Mouse (Mus musculus) intestine, embryonic 14.5 days (tissue): ENCODE results near the gene Hoxa5. TPM values are rescaled to one million over a fixed set of nuclear protein-coding genes. Genes with fewer than 3 reads are reported as not detected.

Source experiments
- ATAC-seq: fragments of 200-750 bp; cut with Nextera tagmentation; replicated peaks from 2 replicates; pipeline ENCODE4 v1.8.0; 2017; ENCODE audit warnings: low read depth, moderate number of reproducible peaks, moderate TSS enrichment, moderate library complexity; ENCODE audit not compliant: low FRiP score, low TSS enrichment
- DNase-seq: peaks from one replicate; pipeline ENCODE4 v3.0.0-alpha.2; 2018; ENCODE audit warnings: low spot score
- H3K27ac ChIP-seq: fragments of 300-500 bp; sonication (generic); 2 replicates; pipeline ENCODE4 v1.5.1; 2014; ENCODE audit warnings: low read depth, mild to moderate bottlenecking, control low read depth
- H3K27me3 ChIP-seq: fragments of 300-500 bp; sonication (generic); replicated peaks from 2 replicates; pipeline ENCODE4 v1.6.1; 2014; ENCODE audit warnings: low read length, control low read depth; ENCODE audit not compliant: control insufficient read depth, insufficient read depth
- H3K36me3 ChIP-seq: fragments of 300-500 bp; sonication (generic); 2 replicates; pipeline ENCODE4 v1.6.1; 2014; ENCODE audit warnings: low read length, control low read depth; ENCODE audit not compliant: control insufficient read depth, insufficient read depth
- H3K4me1 ChIP-seq: fragments of 300-500 bp; sonication (generic); replicated peaks from 2 replicates; pipeline ENCODE4 v1.6.1; 2014; ENCODE audit warnings: low read length, control low read depth, mixed read lengths; ENCODE audit not compliant: control insufficient read depth, insufficient read depth
- H3K4me2 ChIP-seq: fragments of 300-500 bp; sonication (generic); 2 replicates; pipeline ENCODE4 v1.6.1; 2014; ENCODE audit warnings: low read length
- H3K4me3 ChIP-seq: fragments of 300-500 bp; sonication (generic); 2 replicates; pipeline ENCODE4 v1.5.1; 2014; ENCODE audit warnings: low read depth, low read length, control low read depth, mixed read lengths
- H3K9ac ChIP-seq: fragments of 300-500 bp; sonication (generic); 2 replicates; pipeline ENCODE4 v1.6.1; 2014; ENCODE audit warnings: mild to moderate bottlenecking, low read length
- H3K9me3 ChIP-seq: fragments of 300-500 bp; sonication (generic); 2 replicates; pipeline ENCODE4 v1.6.1; 2016; ENCODE audit warnings: low read length, control low read depth; ENCODE audit not compliant: control insufficient read depth
- WGBS: fragments of 180-500 bp; shearing (Covaris S2); extraction: QIAGEN DNeasy Blood & Tissue Kit; methylation state at CpG from one replicate; pipeline ENCODE4 v1.1.7; 2014; 5-methylcytosine and 5-hydroxymethylcytosine counted together
- polyA plus RNA-seq: library from polyadenylated mRNA; unstranded; fragments of >200 nt; fragmentation: Nextera tagmentation; extraction: Ambion mirVana; gene quantifications from 2 replicates; pipeline ENCODE4 v1.2.1, GENCODE M21; 2014

The Hoxa5 gene
- polyA plus RNA-seq, 1 experiment from 2014 or later: 34.1 TPM

DNA sequence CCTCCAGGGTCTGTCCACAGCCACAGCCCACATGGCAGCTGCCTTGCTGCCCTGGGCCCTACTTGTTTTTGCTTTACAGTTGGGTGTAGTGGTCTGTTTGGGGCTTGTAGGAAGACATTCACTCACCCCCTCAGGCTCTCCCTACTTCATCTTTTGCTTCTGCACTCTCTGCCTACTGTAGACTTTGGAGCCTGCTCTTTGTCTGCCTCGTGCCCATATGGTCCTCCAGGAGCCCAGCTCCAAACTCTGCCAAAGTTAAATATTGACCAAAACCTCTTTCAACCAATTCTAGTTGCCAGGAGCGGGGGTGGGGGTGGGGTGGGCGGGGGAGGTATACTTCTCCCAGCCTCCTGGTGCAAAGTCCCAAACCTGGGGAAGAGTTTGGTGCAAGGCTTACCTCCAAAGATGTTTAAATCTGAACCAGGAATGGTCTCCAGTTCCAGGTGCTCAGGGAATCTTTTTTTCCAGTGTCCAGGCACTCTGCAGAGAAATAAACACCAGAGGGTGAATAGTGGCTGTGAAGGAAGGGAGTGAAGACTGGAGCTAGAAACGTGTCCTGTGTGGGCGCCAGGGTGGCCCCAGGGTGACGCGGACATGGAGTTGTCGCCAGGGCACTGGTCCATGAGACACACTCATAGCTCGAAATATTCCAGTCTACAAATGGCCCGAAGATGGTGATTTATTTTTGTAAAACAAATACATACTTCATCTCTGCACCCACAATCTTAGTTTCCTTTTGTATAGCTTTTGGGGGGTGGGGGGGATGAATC is 20.9 kb downstream of the Hoxa5 start:
- no peaks in the 10 kb centered on the region for H3K27me3 ChIP-seq
- H3K36me3 ChIP-seq: peaks cover 12% of the 10 kb centered on the region; the same call in 1 of the 2 replicates
- no peak for DNase-seq
- 0 out of 2 replicates have a peak, but pooled peaks have one; percentile 24 for ATAC-seq
- H3K9me3 ChIP-seq: no peaks in the 10 kb centered on the region
- peak overlapping the region; percentile 29 for H3K9ac ChIP-seq
- peaks cover 77% of the 10 kb centered on the region for H3K4me1 ChIP-seq
- H3K27ac ChIP-seq: peak overlapping the region; percentile 82
- WGBS: 24% methylated on average over 10 of the region's 10 CpGs
- H3K4me2 ChIP-seq: peak overlapping the region; percentile 38
- H3K4me3 ChIP-seq: 0 out of 2 replicates have a peak overlapping the region, but pooled peaks have one; percentile 2

DNA sequence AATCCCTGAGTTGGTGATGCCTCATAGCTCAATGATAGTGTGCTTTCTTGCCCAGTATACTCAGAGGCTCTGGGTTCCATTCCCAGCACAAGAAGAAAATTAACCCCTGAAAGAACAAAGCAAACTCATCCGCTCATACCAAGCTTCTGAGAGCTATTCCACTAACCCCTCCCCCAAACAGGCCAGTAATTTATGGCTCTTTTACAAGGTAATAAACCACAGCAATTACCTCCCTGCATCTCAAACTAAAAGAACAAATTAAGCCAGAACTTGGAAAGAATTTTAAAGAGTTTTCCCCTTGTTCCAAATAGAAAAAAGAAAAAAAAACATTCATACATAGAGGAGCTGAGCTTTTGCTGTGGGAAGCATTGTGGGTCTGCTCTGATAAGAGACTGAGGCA is 21.6 kb downstream of the Hoxa5 start:
- Histone ChIP-seq H3K27me3 (no peaks in the 10 kb centered on the region), H3K9me3 (no peaks in the 10 kb centered on the region), H3K36me3 (peaks cover 12% of the 10 kb centered on the region; the same call in 1 of the 2 replicates), H3K27ac (peak overlapping the region; percentile 82), H3K9ac (no peak overlapping the region), H3K4me2 (peak overlapping the region; percentile 38), H3K4me3 (no peak overlapping the region), H3K4me1 (peaks cover 70% of the 10 kb centered on the region)
- DNase-seq (no peak), ATAC-seq (no peak)
- WGBS: 41% methylated on average over 1 of the region's 1 CpGs

- no peak overlapping the region for H3K4me3 ChIP-seq
- 48% methylated on average over 2 of the region's 2 CpGs for WGBS
- H3K4me2 ChIP-seq: peak overlapping the region; percentile 22
- H3K27ac ChIP-seq: no peak overlapping the region
- H3K4me1 ChIP-seq: peaks cover 63% of the 10 kb centered on the region
- H3K27me3 ChIP-seq: no peaks in the 10 kb centered on the region
- H3K9ac ChIP-seq: no peak overlapping the region
- H3K36me3 ChIP-seq: peaks cover 12% of the 10 kb centered on the region; the same call in 1 of the 2 replicates
- ATAC-seq (no peak), DNase-seq (no peak)
- no peaks in the 10 kb centered on the region for H3K9me3 ChIP-seq
Observed at GRCm38 (mm10) chr6:52182030-52182429, 22.4 kb downstream of the Hoxa5 start.

DNA sequence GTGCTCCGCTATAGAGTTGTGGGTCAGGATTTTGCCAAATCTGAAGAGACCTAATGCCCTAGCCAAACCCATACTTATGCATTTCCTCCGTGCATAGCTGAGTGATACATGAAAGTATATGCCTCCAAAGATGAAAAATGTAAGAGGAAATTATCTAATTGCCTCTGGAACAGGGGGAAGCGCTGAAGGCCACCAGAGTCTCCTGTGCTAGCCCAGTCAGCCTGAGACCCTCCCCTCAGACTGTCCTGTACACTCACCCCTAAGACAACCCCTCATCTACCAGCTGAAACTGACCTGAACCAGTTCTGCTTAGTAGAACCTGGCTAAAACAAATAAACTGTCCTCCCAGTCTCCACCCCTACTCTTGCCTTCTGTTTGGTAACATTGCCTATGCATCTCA is 23.7 kb downstream of the Hoxa5 start:
- no peak for DNase-seq
- Histone ChIP-seq H3K27ac (peak overlapping the region; percentile 97), H3K9me3 (no peaks in the 10 kb centered on the region), H3K9ac (peak overlapping the region; percentile 85), H3K4me3 (peak overlapping the region; percentile 61), H3K4me2 (peak overlapping the region; percentile 70), H3K27me3 (no peaks in the 10 kb centered on the region), H3K36me3 (0 out of 2 replicates have a peak, but pooled peaks cover 9% of the 10 kb centered on the region), H3K4me1 (peaks cover 50% of the 10 kb centered on the region)
- ATAC-seq: no peak
- WGBS: 40% methylated on average over 3 of the region's 3 CpGs

GRCm38 (mm10) chr6:52180213-52180710 is 24.1 kb downstream of the Hoxa5 start:
- ATAC-seq (no peak), DNase-seq (no peak)
- Histone ChIP-seq H3K4me1 (peaks cover 45% of the 10 kb centered on the region), H3K36me3 (0 out of 2 replicates have a peak, but pooled peaks cover 9% of the 10 kb centered on the region), H3K9ac (peak overlapping the region; percentile 85), H3K4me2 (peak overlapping the region; percentile 70), H3K4me3 (peak overlapping the region; percentile 61), H3K9me3 (no peaks in the 10 kb centered on the region), H3K27ac (peak overlapping the region; percentile 97), H3K27me3 (no peaks in the 10 kb centered on the region)
- 28% methylated on average over 11 of the region's 11 CpGs for WGBS

- Histone ChIP-seq H3K9ac (peak overlapping the region; percentile 85), H3K4me2 (peak overlapping the region; percentile 70), H3K27me3 (no peaks in the 10 kb centered on the region), H3K27ac (peak overlapping the region; percentile 97), H3K9me3 (no peaks in the 10 kb centered on the region), H3K36me3 (0 out of 2 replicates have a peak, but pooled peaks cover 9% of the 10 kb centered on the region), H3K4me1 (peaks cover 39% of the 10 kb centered on the region), H3K4me3 (peak overlapping the region; percentile 61)
- no peak for DNase-seq
- 17% methylated on average over 10 of the region's 10 CpGs for WGBS
- ATAC-seq: no peak
Observed at GRCm38 (mm10) chr6:52179690-52180089, 24.7 kb downstream of the Hoxa5 start.

DNA sequence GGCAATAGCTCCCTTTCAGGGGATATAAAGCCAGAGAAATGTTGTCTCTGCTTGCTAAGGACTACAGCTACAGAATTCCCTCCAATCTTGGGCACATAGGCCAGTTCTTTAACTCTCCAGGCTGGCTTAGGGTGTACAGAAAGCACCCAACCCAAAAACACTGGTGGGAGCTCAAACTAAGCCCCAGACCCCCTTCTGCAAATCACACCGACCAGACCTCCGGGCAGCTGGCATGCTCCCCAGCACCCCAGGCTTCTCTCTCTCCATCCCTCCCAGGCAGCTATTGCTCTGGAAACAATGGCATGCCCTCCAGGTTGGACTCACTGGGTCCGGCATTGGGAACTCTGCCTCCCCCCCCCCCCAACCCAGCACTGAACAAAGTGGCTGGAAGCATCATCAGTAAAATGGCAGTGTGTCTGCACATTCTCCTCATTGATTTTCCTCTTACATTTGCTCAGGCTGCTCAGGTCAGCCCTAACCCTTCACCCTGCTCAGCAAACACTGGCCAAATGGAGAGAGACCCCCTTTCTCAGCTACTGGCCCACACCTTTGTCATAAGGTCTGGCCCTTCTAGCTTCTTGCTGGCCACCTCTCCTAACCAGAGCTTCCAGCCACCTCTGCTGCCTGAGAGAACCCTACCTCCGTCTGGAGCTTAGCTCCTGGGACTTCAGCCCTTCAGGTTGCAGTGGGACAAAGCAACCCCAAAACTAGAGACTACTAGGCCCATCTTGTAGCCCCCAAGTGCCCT is 25.3 kb downstream of the Hoxa5 start:
- ATAC-seq: no peak
- 15% methylated on average over 4 of the region's 4 CpGs for WGBS
- Histone ChIP-seq H3K4me2 (peak overlapping the region; percentile 70), H3K4me3 (peak overlapping the region; percentile 61), H3K27me3 (no peaks in the 10 kb centered on the region), H3K36me3 (0 out of 2 replicates have a peak, but pooled peaks cover 9% of the 10 kb centered on the region), H3K27ac (peak overlapping the region; percentile 97), H3K9ac (peak overlapping the region; percentile 85), H3K9me3 (no peaks in the 10 kb centered on the region), H3K4me1 (peaks cover 33% of the 10 kb centered on the region)
- DNase-seq: peak; percentile 75

DNA sequence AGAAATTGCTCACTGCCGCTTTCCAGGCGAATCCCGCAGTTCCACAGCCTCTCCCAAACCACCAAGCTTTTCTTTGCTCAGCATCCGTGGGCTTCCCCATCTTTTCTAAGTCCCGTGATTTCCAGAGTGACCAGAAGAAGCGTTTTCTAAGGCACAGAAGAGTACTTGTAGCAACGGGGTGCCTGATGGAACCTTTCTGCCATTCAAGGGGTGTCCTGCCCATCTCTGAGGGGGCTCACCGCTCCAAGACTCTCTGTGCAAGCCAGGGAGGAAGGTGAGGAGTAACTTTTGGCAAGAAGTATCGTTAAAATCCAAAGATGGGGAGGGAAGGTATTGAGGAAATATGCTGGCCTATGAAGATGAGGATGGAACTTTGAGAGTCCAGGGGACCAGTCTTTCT is 26.6 kb downstream of the Hoxa5 start:
- peaks cover 23% of the 10 kb centered on the region for H3K4me1 ChIP-seq
- 14% methylated on average over 9 of the region's 9 CpGs for WGBS

More for the DNA sequence above, 26.6 kb downstream of the Hoxa5 start:
- Histone ChIP-seq H3K4me2 (peak overlapping the region; percentile 70), H3K27me3 (no peaks in the 10 kb centered on the region), H3K9ac (peak overlapping the region; percentile 85), H3K9me3 (no peaks in the 10 kb centered on the region), H3K36me3 (0 out of 2 replicates have a peak, but pooled peaks cover 9% of the 10 kb centered on the region), H3K4me3 (peak overlapping the region; percentile 61), H3K27ac (peak overlapping the region; percentile 97)
- DNase-seq: peak; percentile 79
- no peak for ATAC-seq
